Mouse (Mus musculus): ENCODE results near the gene Haspin. TPM values are rescaled to one million over a fixed set of nuclear protein-coding genes. Genes with fewer than 3 reads are reported as not detected.

Haspin gene
- total RNA-seq, 2 experiments from 2014 or later = 0.81 to 1.3 TPM

- intact Hi-C loops (cut with DNase I) = no loop called here
- no peak for DNase-seq
Measured at GRCm38 (mm10) chr11:73146975-73147365, 8.9 kb upstream of the Haspin start.

DNA sequence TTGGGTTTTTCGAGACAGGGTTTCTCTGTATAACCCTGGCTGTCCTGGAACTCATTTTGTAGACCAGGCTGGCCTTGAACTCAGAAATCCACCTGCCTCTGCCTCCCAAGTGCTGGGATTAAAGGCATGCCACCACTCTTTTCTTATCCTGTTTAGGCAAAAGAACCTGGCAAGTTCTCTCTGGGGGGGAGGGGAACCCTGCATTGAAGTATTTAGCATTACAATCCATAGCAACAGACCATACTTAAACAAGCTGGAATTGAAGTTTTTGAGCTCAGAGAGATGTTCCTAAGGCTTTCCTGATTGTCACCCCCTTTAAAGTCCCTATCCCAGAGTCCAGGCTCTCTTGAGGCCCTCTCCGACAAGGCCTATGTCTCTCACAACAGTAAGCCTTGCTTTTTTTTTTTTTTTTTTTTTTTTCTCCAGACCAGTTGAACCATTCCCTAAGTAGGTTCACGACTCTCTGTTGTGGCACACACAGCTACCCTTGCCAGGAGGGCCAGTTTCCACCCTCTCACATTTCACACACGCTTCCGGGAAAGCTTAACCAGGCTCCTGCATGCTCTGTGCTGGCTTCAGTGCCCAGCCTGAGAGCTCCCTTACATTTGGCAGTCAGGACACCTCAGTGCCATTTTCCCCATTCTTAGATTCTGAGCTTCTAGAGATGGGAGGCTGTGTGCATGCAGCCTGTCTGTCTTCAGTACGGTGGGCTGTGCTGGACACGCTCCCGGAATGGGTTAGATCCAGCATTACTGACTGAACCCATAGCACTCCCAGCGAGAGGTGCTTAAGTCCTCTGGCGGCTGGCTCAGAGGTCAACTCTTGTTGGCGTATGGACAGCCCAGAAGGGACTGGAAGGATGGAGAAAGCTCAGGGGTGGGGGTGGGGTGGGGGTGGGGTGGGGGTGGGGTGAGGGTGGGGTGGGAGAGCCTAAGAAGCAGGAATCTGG lies 8.2 kb upstream of the Haspin start:
- no peak for DNase-seq
- intact Hi-C loops (cut with DNase I) = no loop called here

DNA sequence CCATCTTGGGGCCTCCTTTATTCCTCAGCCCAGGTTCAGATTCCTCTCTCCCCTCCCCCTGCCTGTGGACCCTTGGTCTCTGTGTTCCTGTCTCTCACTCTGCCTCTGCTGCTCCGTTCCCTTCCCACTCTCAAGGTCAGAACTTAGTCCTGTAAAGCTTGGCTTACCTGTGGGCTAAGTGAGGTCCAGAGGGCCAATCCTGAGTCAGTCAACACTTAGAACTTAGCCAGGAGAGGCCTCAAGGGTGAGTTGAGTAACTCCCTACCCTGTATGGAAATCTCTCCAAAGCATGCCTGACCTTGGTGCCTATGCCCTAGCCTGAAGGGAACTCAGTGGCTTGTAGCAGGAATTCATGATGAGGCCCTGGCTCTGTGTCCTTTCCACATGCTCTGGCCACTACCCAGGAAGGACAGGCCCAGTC lies 6.2 kb upstream of the Haspin start:
- intact Hi-C loops (cut with DNase I) = no loop called here
- DNase-seq = peak in 1 of 2 experiments; percentile 14

- no peak for DNase-seq
- intact Hi-C loops (cut with DNase I) = loop anchor here (2.0 to 5.0 kb wide), 3 partner anchors 40 to 1235 kb away; partner anchors contain the start of genes Emc6 and Tax1bp3
Measured at GRCm38 (mm10) chr11:73137116-73137515, 978 bp downstream of the Haspin start.

GRCm38 (mm10) chr11:73136587-73136986 lies 1.5 kb downstream of the Haspin start:
- intact Hi-C loops (cut with DNase I) = loop anchor here (2.0 to 5.0 kb wide), 3 partner anchors 41 to 1236 kb away; partner anchors contain the start of genes Emc6 and Tax1bp3
- DNase-seq = no peak

DNA sequence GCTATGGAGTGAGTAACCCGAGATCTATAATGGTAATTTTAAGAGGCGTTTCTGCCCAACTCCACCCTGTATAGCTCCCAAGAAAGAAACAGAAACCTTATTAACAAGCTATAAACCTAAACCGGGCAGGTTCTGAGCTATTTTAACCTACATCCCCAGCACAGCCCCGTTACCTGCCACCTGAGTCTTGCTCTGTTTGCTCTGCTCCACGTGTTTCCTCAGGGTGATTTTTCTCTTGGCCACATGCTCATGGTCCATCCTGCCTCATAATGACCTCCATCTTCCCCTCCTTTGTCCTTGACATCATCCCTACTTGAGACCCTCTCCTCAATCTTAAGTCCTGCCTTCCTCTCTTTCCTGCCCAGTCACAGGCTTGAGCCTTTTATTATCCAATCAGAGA lies 3.9 kb downstream of the Haspin start:
- intact Hi-C loops (cut with DNase I) = no loop called here

DNA sequence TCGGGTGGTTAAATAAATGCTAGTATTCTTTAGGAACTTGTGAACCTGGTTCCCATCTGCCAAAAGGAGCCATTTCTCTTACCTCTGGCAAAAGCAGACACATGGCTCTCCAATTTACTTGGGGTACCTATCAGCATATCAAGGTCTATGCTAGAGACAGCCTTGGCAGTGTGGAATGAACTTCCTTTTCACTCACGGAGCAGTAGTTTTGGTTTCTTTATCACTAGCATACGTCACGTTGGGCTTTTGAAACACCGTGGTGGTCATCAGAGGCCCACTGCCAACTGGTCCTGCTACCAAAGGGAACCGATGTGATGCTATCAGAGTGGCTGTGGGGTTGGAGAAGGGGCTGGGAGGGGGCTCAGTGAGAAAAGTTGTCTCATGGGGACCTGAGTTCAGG lies 5.1 kb downstream of the Haspin start:
- DNase-seq = no peak
- intact Hi-C loops (cut with DNase I) = no loop called here

More for the DNA sequence above, 3.9 kb downstream of the Haspin start:
- DNase-seq = no peak

GRCm38 (mm10) chr11:73131020-73131419 lies 7.1 kb downstream of the Haspin start:
- intact Hi-C loops (cut with DNase I) = no loop called here
- peak in 1 of 2 experiments; percentile 14 for DNase-seq

- no peak for DNase-seq
- intact Hi-C loops (cut with DNase I) = no loop called here
Measured at GRCm38 (mm10) chr11:73126495-73126894, 11.6 kb downstream of the Haspin start.

DNA sequence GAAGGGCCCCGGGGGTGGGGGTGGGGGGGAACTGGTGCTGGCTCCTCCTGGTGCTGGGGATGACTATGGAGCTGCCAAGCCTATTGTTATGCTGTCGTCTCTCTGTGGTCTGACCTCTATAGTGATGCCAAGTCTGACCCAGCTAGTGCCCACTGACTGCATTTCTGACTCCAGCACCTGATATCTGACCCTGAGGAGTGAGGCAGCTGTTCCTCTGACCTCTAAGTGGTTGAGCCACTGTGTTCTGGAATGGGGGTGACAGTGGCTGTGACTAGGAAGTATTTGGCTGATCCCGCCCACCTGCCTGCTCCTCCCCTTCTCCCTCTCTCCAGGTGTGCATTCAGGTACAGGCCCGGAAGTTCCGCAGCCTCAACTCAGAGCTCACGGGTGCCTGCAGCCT lies 26.7 kb downstream of the Haspin start:
- intact Hi-C loops (cut with DNase I) = no loop called here
- no peak for DNase-seq

- intact Hi-C loops (cut with DNase I) = no loop called here
- no peak for DNase-seq
Measured at GRCm38 (mm10) chr11:73109941-73110340, 28.2 kb downstream of the Haspin start.

GRCm38 (mm10) chr11:73108898-73109625 lies 29.0 kb downstream of the Haspin start:
- intact Hi-C loops (cut with DNase I) = no loop called here
- peak in 1 of 2 experiments; percentile 12 for DNase-seq

GRCm38 (mm10) chr11:73108195-73108897 lies 29.7 kb downstream of the Haspin start:
- intact Hi-C loops (cut with DNase I) = no loop called here
- DNase-seq = no peak

DNA sequence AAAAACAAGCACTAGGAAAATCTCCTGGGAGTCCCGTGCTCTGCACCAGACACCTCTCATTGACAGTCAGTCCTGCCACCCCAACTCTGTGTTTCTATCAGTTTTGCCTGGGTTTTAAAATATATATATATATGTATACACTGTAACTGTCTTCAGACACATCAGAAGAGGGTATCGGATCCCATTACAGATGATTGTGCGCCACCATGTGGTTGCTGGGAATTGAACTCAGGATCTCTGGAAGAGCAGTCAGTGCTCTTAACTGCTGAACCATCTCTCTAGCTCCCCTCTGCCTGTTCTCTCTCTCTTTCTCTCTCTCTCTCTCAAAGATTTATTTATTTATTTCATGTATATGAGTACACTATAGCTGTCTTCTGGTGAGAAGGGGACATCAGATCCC lies 30.7 kb downstream of the Haspin start:
- intact Hi-C loops (cut with DNase I) = loop anchor here (2.0 kb wide), 1 partner anchor 101 kb away; no protein-coding TSS in a partner anchor
- DNase-seq = peak; percentile 40 to 65

DNA sequence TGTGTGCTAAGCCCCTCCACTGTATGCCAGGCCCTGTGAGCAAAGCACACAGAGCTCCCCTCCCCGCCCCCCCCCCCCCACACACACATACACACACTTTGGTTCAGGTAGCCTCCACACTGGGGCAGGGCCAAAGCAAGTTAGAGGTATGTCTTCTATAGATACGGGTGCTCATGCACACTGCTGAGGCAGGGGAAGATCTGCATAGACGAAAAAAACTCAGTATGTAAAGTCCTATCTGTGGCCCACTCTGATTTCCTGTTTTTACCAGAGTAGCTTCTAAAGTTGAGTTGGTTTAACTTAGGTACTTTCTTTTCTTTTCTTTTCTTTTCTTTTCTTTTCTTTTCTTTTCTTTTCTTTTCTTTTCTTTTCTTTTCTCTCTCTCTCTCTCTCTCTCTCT lies 32.8 kb downstream of the Haspin start:
- intact Hi-C loops (cut with DNase I) = loop anchor here (2.0 kb wide), 1 partner anchor 32 kb away; no protein-coding TSS in a partner anchor
- DNase-seq = no peak

GRCm38 (mm10) chr11:73101308-73101707 lies 36.8 kb downstream of the Haspin start:
- intact Hi-C loops (cut with DNase I) = no loop called here
- no peak for DNase-seq

DNA sequence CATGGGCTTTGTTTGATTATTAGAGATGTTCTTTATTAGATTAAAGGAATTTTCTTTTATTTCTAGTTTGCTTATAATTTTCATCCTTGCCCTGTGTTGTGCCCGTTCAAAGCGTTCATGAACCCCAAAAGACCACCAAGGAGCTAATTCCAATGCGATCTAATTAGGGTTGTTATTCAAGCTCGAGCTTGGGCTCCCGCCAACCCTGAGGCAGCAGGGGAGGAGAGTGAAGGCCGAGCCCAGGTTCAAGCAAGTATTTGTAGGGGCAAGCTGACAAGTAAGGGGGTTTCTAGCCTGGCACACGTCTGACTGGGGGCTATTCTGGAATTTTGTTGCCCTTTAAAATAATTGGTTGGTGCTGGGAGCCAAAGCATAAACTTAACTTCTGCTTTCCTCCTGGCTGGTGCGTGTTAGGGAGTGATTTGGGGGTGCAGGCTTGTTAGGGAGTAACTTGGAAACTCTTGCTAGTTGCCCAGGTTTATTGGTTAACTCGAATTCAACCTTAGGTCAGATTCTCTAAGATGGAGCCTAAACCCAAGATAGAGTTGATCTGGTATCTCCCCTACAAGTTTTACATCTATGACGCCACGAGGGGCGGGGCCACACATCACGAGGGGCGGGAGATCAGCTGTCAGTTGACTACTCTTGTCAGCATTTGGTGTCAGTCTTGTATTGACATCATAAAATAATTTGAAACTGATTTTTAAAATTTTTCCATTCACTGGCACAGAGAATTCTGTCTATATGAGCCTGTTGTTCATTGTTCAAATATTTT lies 37.9 kb downstream of the Haspin start:
- intact Hi-C loops (cut with DNase I) = no loop called here
- DNase-seq = no peak

DNA sequence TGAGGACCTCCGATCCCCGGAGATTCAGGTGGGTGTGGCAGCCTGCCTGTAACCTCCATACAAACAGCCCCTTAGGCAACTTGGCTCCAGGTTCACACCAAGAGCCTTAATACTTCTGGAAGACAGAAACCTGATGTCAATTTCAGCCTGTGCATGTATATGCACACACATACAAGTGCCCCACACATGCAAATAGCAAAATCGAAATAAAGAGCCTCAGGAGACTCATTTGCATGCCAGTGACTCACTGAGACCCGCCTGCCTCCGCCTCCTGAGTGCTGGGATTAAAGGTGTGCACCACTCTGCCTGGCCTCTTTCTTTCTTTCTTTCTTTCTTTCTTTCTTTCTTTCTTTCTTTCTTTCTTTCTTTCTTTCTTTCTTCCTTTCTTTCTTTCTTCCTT lies 39.2 kb downstream of the Haspin start:
- intact Hi-C loops (cut with DNase I) = no loop called here
- DNase-seq = no peak

DNA sequence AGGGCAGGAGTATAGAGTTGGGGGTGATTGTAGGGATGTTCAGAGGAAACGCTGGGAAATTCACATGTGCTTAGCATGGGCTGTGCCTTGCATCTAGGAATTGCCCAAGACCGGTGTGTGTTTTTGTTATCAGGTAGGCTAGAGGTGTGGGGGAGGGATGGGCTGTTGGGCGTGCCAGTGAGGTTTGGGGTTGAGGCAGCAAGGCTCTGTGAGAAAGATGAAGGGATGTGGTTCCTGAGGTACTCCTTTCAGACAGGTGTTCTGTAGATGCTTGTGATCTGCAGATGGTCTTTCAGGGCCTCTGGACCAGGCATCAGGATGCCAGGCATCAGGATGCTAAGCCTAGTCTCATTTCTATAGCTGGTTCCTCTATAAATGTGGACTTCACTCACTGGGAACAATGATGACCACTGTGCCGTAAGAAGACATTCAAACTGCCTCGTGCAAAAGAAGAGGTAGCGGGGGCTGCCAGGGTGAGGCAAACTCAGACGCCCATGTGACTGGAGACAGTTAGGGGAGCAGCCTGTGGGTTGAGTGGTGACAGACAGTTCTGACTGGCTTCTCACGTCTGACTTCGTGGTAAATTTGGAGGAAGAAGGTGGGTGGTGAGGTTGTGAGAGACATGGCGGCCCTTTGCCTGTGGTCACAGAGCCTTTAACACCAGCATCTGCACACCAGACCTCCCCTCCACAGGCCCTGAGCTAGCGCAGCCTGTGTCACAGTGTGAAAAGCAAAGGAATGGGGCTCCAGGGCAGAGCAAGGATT lies 43.7 kb downstream of the Haspin start:
- intact Hi-C loops (cut with DNase I) = no loop called here
- no peak for DNase-seq

Data from heart, postnatal 14 days (tissue).